In genomic region chr11:81595235-81595634, GRCm38 (mm10) we compare ENCODE assay signal across 10 mouse cellular contexts.
DNase-seq lines count a peak whose midpoint lies in the region; ATAC-seq lines count a peak whose summit lies in the region.
"Had no signal": no experiment of that assay in that cellular context is flagged by ENCODE, and none has a peak within 500 bp of the region (broad histone marks: within the 10 kb centered on the region; RNA-seq: fewer than 3 reads in every experiment).

No protein-coding gene starts in this region.

- no peak for DNase-seq in frontal cortex, postnatal 14 days (ENCODE audit: low spot score in 2 of 2)
- peak; percentile 38 for DNase-seq in kidney, postnatal 14 days
- no peak for DNase-seq in kidney, adult 18-20 months
- peak; percentile 72 for DNase-seq in right cerebral cortex, adult 18-20 months
- DNase-seq in right cerebral cortex, postnatal 4 days = no peak
- DNase-seq in B cell, adult 2 months = no peak
- no peak for DNase-seq in thymus, postnatal 14 days
- DNase-seq: gastrocnemius, postnatal 10 days; retina, postnatal 1 day had no signal

- ATAC-seq in frontal cortex, adult (ENCODE audit: low TSS enrichment) = peak; percentile 74

Comparison
In these comparisons a context has a peak if more than half of its experiments do, and no peak if none do; other contexts are left out.
1. DNase-seq: peak in kidney, postnatal 14 days (single experiment) and right cerebral cortex, adult 18-20 months (single experiment); none in frontal cortex, postnatal 14 days (0 of 2), kidney, adult 18-20 months (single experiment), right cerebral cortex, postnatal 4 days (single experiment), B cell, adult 2 months (0 of 2) and thymus, postnatal 14 days (single experiment).